Mouse (Mus musculus): ENCODE data around the gene Rnf187.

Rnf187 gene

GRCm38 (mm10) chr11:58897485-58897884 lies 41.2 kb downstream of the Rnf187 start:
- no peak for DNase-seq (ENCODE audit: low read depth)

GRCm38 (mm10) chr11:58894456-58894855 lies 44.3 kb downstream of the Rnf187 start:
- DNase-seq (ENCODE audit: low read depth): no peak

GRCm38 (mm10) chr11:58890511-58890910 lies 48.2 kb downstream of the Rnf187 start:
- no peak for DNase-seq (ENCODE audit: low read depth)

GRCm38 (mm10) chr11:58883756-58884155 lies 55.0 kb downstream of the Rnf187 start:
- DNase-seq (ENCODE audit: low read depth): no peak

All from c-Kit-positive CD71-positive TER-119-negative erythroid progenitor cells, embryonic 14.5 days (primary cell).